Mouse (Mus musculus): ENCODE measurements around the gene Rragd. TPM values are rescaled to one million over a fixed set of nuclear protein-coding genes. Genes with fewer than 3 reads are reported as not detected.

Gene Rragd
- 2.6 TPM in 2 replicates for polyA plus RNA-seq (2012; rRNA removed)

GRCm38 (mm10) chr4:32982716-32983175 lies at the start of gene Rragd:
TSS of gene Rragd (plus strand) at chr4:32983037.

GRCm38 (mm10) chr4:32950356-32951034 lies 32.3 kb upstream of the Rragd start, which contains the start of gene Ankrd6:
TSS of gene Ankrd6 (minus strand) at chr4:32950841.

GRCm38 (mm10) chr4:33031195-33031960 lies 48.5 kb downstream of the Rragd start, which contains the start of gene Ube2j1:
TSS of gene Ube2j1 (plus strand) at chr4:33031416.

GRCm38 (mm10) chr4:33062981-33063380 lies 80.1 kb downstream of the Rragd start, which contains the start of gene Gabrr2:
TSS of gene Gabrr2 (plus strand) at chr4:33062999.

Other genes with a start within 250 kb of the Rragd start
- gene Lyrm2, start 182.8 kb upstream of the Rragd start, polyA plus RNA-seq (2012; rRNA removed): 24.0 and 26.1 TPM in 2 replicates
- 0.32 and 0.35 TPM in 2 replicates for gene Ankrd6, start 32.2 kb upstream of the Rragd start, polyA plus RNA-seq (2012; rRNA removed)
- 13.3 and 15.6 TPM in 2 replicates for gene Ube2j1, start 48.4 kb downstream of the Rragd start, polyA plus RNA-seq (2012; rRNA removed)
- gene Gabrr2, start 80.0 kb downstream of the Rragd start, polyA plus RNA-seq (2012; rRNA removed): 0.01 and 0.03 TPM in 2 replicates
- gene Gabrr1, start 149.5 kb downstream of the Rragd start, polyA plus RNA-seq (2012; rRNA removed): not detected in 2 replicates
- gene Pm20d2, start 206.7 kb downstream of the Rragd start, polyA plus RNA-seq (2012; rRNA removed): 0.10 and 0.17 TPM in 2 replicates
- gene Srsf12, start 226.0 kb downstream of the Rragd start, polyA plus RNA-seq (2012; rRNA removed): 0.09 and 0.14 TPM in 2 replicates